Mouse (Mus musculus): Measurements from ENCODE around the gene Mbd6.

DNA sequence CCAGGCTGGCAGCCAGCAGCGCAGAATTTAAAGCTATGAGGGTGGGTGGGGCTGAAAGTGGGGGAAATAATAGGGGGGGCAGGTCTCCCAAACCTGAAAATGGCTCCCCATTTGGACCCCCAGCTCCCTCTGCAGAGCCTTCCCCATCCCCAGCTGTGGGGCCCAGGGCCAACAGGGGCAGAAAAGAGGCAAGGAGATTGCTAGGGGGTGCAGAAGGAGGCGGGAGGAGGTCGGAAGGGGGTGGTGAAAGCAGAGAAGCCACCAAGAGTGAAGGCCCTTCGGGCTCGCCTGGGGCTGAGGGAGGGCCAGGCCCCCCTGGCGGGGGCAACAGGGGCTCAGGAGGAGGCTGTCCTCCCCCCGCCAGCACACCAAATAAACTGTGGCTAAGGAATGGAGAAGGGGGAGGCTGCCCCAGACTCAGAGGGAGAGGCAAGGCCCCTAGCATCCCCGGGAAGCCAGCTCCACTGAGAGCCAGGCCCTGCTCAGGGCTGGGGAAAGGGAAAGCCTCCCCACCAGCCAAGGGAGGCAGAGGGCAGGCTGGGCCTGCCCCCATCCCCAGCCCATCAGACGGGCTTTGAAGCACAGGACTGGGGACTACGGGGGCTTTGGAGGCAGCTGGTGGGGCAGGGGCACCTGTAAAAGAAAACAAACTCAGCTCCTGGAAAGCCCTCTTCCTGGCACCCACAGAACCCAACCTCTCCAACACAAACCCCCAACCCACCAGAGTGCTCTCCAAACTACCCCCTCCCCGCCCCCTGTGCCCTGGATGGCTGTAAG, 3.9 kb downstream of the Mbd6 start:
- TF ChIP-seq GATA1 (IDR thresholded peaks at IDR 0.05; ENCODE audit: low read length) (no peak), TAL1 (IDR thresholded peaks at IDR 0.05; ENCODE audit: low read length) (no peak)

Data from erythroblast, embryonic 14.5 days (primary cell).